Mouse (Mus musculus) 3134 (cell line): ENCODE results near the gene Sh3tc1.

Experiments used
- DNase-seq: peaks from one replicate; pipeline ENCODE4 v3.0.0-alpha.2; 2011; ENCODE audit warnings: low spot score; ENCODE audit not compliant: insufficient read length; ENCODE audit errors: extremely low read depth

Gene Sh3tc1

DNA sequence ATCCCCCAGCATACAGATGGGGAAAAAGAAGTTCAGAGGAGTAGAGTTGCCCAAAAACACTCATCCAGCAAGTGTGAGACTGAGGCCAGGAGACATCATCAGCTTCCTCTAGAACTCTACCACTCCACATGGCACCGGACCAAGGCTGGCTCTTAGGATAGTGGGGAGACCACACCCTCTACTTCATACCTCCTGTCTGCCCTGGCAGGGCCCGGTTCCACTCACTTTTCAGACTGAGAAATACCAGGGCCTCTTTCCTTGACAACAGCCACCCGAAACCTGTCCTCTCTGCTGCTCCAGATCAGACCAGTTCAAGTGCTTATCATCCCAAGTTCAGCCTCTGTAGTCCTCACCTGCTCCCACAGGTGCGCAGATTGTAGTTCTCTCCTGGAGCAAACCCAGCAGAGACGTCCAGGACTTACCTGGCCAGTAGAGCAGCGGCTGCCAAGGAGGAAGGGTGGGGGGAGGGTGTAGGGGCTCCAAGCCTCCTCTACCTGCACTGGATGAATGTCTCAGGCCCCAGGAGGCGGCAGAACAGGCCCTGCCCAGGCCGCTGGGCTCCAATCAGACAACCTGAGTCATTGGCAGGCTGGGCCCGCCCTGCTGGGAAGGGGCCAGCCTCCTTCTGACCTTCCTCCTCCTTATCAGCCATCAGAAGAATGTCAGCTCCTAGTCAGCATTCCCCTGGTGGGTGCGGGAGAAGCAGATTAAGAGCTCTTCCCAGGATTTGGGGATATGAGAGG, at the start of gene Sh3tc1:
Sh3tc1 (minus strand) TSS at position 452 of the 743 bp plus-strand sequence.
- DNase-seq, result no peak

DNA sequence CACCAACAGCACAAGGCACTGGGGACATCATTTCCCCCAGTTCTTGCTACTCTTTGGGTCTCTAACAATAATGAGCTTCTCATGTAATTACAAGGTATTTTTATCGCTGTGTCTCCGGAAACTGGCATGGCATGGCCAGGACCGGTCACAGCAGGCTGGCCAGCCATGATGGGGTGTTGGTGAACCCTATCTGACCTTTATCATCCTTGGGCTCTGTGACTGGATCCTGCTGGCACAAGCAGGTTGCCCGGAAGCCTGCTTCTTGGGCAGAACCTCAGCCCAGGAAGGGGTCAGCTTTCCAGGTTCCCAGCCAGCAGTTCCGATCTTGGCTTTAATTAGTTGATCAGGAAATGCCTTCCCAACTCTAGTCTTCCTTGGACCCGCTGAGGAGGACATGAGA, 48.9 kb upstream of the Sh3tc1 start:
- DNase-seq, result no peak

DNA sequence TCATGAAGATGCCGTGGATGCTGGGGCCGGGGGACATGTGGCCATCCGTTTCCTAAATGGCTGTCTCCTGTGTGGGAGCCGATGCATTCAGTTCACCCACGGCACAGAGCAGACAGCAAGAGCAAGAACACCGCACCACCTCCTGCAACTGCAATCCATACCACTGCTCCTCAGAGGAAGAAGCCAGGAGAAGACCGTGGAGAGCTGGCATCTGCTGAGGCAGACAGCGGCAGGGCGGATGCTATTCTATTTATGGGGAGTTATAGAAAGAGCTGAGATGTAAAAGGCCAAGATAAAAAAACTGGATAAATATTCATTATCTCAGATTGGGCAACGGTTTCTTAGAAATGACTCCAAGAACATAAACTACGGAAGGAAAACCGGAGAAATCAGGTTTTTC, 48.1 kb upstream of the Sh3tc1 start:
- no peak for DNase-seq

DNA sequence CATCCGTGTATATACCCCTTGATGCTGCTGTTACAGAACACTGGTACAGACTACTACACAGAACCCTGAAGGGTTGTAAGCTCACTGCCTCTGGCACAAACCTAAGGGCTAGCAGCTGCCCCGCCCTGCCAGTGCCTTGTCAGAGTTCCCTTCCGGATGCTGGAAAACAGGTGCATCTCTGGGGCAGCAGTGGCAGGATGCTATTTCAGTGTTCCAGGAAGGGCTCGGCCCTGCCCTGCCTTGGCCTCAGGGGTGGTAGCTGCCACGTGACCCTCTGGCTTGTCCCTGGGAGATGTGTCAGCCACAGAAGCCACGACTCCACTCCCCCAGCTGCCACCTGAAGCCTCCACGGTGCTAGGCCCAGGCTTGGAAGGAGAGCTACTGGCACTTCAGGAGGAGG, 46.1 kb upstream of the Sh3tc1 start:
- DNase-seq, result no peak

DNA sequence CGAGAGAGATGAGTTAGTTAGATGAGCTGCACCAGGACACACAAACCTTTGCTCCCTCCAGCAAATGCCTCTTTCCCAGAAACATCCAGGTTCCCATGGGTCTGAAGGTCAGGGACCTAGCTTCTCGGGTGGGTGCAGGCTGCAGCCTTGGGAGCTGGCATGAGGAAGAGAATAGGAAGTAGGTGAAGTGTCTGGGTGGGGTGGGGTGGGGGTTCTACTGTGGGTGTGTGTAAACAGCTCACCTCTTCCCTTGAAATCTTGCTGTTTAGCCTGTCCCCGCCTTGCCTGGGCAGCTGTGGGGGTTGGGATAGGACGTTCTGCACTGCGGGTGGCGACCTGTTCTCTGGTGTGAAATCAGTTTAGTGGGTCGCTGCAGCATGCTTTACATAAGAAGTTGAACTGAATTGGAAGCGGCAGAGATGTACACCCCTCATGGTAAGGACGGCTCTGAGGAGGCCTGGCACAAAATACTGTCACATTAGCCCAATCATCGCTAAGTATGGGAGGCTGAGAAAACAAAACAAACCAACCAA, 42.9 kb upstream of the Sh3tc1 start:
- no peak for DNase-seq

DNA sequence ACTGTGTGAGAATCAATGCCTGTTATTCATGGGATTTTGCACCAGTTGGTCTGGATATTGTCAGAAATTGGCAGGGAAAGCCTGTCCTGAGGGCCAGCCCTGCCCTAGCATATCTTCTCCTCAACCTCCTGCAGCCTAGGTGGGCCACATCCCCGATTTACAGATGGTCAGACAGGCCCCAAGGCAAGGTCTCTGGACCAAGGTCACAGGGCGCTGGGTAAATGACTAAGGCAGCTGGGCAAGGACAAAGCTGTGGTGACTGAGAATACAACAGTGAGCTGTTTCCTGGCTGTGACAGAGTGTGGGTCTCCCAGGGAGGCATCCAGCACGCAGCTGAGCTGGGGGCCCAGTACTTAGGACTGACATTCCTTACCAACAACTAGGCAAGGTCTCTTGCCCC, 41.3 kb upstream of the Sh3tc1 start:
- DNase-seq, result no peak

DNA sequence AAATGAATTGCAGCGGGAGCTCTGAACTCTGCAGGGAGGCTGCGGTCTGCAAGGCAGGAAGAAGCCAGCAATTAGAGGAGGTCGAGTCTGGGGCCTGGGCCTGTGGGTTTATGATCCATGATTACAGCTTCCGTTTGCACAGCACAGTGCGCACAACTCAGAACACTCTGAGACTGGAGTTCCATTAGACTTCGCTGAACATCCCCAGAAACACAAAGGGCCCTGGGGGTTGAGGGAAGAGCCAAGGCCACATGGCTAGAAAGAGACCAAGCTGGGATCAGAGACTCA, 34.3 kb upstream of the Sh3tc1 start:
- DNase-seq, result no peak

DNA sequence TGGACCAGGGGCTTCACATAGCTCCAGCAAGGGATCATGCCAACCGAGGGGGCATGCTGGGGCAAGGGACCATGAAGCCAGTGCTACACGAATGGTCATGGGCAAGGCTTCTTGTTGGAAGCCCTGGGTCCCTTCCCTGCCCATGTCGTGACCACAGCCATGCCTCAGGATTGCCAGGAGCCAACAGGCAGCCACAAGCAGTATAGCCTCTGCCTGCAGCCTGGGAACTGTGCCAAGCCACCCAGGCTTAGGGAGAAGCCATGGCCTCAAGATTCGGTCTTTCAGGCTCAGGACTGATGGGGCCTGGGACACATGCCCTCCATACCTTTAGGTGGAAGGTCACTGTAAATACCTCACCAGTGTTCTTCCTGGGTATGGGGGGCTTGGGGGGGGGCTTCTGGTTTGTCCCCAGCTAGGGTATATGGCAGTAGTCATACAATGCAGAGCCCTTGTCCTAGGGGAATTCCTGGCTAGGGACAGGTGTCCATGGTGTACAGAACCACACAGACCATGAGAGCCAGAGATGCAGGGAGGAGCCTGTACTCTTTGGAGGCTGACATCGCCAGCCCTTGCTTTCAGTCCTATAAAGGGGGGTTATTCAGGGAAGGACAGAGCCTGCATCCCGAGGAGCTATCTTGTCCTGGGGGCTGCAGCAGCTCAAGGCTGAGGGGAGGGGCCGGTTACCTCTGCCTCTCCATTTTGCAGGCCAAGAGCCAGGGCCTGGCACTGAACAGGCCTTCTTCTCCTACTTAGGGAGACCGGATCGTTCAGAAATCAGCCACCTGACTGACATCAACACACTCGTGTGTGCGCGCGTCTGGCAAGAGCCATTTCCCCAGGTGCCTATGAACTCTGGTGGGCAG, 33.7 kb upstream of the Sh3tc1 start:
- DNase-seq, result peak; percentile 61

DNA sequence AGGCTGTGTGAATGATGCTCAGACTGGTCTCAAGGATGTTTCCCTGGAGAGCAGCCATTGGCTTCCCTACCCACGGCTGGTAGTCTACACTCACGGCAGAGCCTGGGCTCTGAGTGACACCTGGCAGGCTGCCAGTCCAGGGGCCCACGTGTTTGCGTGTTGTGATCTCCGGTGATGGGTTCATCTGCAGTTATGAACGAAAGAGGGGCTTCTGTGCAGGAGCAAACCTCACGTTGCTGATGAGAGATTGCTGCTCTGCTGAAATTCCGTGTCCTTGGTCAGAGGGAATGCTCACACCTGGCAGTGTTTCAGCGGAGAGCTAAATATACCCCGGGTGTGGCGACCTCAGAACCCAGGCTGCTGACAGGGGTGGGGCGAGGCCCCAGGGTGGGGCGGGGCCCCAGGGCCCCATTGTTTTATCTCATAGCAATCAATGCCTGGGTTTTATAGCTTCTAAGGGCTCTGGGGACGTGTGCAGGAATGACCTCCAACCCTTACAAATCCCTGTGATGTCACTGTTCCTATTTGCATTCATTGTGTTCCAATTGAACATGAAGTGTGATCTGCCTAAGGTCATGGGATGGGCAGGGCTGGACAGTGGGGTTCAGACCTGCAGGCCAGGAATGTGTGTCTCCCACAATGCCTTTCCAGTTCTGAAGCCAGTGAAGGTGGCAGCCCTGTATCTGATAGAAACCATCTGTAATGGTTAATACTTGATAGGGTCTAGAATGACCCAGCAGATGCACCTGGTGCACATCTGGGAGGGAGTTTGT, 31.3 kb upstream of the Sh3tc1 start:
- peak; percentile 34 for DNase-seq

DNA sequence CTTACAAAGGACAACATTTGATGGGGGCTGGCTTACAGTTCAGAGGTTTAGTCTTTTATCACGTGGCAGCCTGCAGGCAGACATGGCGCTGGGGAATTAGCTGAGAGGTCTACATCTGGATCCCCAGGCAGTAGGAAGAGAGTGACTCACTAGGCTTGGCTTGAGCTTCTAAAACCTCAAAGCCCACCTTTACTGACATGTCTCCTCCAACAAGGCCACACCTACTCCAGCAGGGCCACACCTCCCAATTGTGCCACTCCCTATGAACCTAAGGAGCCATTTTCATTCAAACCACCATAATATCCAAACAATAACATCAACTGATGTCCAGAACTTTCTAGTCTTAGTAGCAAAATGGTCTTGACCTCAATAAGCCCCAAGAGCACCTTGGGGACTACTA, 30.5 kb upstream of the Sh3tc1 start:
- no peak for DNase-seq

DNA sequence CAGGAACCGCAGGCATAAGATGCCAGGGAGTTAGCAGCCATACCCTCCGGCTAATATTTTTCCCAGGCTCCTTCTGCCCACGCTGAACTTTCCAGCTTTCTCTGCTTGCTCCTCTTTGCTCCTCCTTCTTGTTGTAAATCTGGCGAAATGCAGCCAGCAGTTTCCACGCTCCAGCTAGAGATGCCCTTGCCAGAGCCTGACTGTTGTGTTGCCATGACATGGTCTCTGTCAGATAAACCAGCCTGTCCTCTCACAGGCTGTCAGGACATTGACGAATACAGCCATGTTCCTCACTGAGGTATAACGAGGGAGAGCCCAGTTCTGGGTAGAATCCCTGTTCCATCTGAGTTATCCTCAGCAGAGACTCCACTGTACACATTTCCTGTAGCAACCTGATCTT, 29.2 kb upstream of the Sh3tc1 start:
- DNase-seq, result no peak

DNA sequence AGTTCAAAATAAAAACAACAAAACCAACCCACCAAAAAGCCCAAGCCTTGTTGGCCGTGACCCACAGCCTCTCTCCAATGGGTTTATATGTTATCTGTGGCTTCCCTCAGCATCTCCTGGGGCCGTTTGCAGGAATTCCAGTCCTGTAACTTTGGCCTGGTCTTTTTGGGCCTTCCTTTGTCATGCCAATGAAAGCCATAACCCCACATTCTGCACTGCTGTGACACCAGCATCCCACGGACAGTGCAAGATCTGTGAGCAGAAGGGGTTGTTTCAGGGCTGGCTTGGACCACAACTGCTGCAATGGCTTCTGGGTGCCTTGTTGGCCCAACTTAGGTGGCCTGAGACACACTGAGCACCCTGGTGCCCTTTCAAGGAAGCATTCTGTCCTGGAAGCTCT, 28.7 kb upstream of the Sh3tc1 start:
- DNase-seq, result no peak

DNA sequence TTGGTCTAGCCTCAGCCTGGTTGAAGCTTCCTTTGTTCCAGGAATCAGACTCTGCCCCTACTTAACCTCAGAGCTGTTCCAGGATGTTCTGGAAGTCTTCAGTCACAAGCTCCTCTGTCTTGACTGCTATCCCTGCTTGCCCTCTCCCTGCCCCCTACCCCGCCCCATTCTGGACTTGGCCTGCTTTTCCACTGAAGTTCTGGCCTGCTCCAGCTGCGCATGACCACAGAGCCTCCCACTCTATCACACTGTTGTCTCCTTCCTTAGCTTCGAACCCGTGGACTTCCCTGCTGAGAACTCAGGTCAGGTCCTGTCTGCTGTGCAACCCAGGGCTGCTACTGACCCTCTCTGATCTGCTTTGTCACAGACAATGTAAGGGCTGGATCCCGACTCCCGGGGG, 26.1 kb upstream of the Sh3tc1 start:
- no peak for DNase-seq

DNA sequence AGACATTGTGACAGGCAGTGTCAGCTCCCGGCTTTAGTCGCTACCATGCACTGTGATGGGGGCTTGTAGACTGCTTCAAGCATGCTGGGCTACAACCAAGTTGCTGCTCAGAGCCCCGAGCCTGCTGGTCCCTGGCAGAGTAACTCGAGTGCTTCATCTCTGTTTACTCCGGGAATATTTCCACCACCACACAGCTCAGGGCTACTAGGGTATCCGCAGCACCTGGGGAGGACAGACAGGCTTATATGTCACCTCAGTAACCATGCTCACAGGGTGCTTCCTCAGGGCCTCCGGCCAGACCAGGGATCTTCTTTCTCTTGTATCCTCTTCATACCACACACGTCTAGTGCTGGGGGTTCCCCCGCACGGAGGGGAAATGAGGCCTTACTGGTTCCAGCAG, 23.1 kb upstream of the Sh3tc1 start:
- DNase-seq, result no peak

DNA sequence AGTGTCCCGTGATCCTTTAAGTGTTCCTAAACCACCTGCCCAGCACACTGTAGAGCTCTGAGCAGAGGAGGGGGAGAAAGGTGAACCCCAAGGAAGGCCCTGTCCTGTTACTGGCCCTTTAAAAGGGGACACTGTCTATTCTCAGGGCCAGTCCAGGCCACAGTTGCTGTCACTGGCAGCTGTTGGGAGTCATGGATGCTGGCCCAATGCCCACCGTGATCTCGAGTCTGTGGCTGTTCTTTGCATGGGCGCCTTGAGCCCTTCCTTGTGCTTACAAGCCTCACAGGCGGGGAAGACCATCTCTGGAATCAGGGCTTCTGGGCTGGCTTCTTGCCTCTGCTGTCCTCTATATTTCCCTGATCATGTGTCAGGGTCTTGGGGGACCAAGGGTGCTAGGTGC, 22.6 kb upstream of the Sh3tc1 start:
- DNase-seq, result no peak

DNA sequence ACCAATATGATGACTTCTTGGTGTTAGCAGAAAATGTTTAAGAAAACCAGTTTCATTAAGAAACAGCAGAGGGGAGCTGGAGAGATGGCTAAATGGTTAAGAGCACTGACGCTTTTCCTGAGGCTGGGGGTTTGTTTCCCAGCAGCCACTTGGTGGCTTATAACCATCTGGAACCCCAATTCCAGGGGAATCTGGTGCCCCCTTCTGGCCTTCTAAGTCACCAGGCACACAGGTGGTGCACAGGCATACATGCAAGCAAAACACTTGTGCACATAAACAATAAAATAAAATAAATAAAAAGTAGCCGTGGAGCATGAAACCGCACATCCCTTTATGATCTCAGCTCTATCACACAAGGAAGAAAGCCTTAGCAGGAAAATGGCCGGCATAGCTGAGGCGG, 21.5 kb upstream of the Sh3tc1 start:
- DNase-seq, result no peak

DNA sequence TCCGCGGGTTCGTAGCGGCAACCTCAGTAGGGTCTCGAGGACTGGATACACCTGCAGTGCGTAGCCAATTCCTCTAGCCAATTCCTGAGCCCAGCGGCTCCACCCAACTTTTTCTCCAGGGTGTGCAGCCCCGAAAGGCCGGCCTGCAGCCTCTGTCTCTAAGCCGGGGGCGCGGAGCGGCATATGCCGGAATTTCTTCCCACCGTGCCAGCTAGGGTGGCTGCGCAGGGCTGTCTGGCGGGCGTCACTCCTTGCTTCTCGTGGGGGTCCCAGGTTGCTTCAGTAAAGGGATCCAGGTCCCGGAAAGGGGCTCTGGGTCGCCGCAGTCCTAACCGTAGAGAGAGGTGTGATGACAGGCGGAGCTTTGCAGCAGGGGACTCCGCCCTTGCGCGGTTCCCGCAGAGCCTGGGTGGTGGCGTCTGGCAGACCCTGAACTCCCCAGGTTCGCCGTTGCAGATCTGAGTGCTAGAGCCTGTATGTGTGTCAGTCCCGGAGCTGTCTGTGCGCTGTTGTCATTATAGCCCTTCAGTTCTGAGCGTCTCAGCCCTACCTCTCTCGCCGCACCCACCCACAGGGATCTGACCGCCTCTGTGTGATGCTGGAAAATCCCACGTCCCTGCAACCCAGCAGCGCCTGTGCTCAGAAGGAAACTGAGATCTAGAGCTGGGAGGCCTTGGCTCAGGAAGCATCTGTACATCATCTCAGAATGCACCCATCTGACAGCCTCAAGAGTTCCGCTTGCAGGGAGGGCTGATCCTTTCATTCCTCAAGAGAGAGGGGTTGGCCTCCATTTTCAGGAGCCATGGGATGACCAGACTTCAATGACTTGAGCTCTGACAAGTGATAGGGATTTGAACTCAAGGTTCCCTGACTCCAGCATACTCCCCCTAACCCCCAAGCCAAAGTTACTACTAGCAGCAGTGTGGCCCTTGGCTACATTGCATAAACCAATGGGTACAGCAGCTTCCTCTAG, 18.6 kb upstream of the Sh3tc1 start:
- DNase-seq, result no peak

DNA sequence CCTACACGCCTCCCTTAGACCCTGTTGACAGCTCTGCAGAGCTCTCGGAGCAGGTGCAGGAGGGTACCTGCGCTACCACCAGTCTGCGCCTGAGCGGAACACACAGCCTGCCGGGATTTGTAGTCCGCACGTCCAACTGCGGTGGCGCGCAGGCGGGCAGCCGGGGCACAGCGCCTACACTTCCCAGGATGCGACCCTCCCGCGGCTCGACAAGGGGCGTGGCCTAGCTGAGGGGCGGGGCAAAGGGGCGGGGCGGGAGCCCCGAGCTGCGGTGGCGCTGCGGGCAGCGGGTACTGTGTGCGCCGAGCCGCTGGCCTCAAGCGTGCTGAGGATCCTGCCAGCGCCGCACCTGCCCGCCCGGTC, 17.8 kb upstream of the Sh3tc1 start, which contains the start of gene Ablim2:
Ablim2 (plus strand) TSS at position 242 of the 363 bp plus-strand sequence.
- DNase-seq, result no peak

DNA sequence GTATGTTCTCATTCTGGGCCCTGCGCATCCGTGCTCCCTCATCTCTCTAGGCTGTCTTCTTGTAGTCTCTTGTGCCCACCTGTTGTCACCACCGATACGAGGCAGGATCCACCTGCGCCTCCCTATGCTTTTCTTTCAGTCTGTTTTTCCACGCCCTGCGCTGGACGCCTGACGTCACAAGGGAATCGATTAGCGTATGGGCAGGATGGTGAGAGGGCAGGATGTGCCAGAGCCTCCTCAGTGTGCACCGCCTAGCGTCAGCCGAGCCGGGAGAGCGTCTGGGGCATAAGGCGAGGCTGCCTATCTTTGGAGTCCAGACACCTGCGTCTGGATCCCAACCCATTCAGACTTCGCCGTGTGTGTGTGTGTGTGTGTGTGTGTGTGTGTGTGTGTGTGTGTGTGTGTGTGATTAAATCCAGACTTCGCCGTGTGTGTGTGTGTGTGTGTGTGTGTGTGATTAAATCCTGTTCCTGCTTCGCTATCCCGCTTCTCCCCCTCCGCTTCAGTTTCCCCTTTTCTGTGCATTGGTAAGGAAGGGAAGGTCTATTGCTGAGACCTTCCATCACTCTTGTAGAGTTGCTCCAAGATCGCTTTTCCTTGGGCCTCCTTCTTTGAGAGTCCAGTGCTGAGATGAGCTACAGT, 17.3 kb upstream of the Sh3tc1 start:
- no peak for DNase-seq

DNA sequence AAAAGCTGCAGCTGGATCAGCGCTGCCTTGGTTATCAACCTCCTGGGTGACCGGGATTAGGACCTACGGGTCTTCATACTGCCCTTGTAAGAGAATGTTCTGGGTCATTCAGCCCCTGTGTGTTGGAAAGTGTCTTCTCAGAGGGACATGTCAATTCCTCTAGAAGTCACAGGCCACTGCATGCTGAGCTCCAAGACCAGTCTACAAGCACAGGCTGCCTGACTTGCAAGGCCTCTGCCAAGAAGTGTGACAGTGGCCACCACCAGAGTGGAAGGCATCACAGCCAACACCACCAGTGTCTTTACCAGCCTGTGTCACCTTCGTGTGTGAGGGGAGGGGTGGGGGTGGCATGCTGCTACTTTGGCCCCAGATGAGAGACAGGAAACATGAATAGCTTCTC, 16.2 kb upstream of the Sh3tc1 start:
- no peak for DNase-seq
